11 mouse cellular contexts compared by ENCODE assay signal in the genomic region with DNA sequence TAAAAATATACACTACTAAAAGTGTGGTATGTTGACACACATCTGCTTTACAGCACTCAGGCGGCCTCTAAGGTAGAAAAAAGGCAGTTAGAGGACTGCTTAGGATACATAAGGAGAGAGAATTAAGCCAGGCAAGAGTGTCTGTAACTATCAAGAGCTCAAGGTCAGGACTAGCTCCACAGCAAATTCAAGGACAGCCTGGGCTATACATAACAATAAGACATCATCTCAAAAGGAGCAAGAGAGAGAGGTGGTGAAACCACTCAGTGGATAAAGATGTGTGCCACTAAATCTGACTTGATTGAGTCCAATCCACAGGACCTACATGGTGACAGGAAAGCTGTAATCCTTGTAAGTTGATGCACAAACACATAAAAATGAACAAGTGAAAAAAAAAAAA. TPM values are rescaled to one million over a fixed set of nuclear protein-coding genes. Genes with fewer than 3 reads are reported as not detected.
DNase-seq lines count a peak whose midpoint lies in the region; ATAC-seq lines count a peak whose summit lies in the region.
"Had no signal": no experiment of that assay in that cellular context is flagged by ENCODE, and none has a peak within 500 bp of the region (broad histone marks: within the 10 kb centered on the region; RNA-seq: fewer than 3 reads in every experiment).

No protein-coding gene starts in this region.

- H3K27me3 ChIP-seq in forebrain, embryonic 12.5 days: no peaks in the 10 kb centered on the region
- H3K27me3 ChIP-seq in forebrain, embryonic 11.5 days (ENCODE audit: control insufficient read depth, insufficient read depth, low read length): no peaks in the 10 kb centered on the region
- no peaks in the 10 kb centered on the region for H3K27me3 ChIP-seq in kidney, embryonic 16.5 days (ENCODE audit: insufficient read depth, low read length)
- no peaks in the 10 kb centered on the region for H3K27me3 ChIP-seq in forebrain, embryonic 16.5 days (replicated peaks; ENCODE audit: control insufficient read depth, insufficient read depth, low read length)
- no peaks in the 10 kb centered on the region for H3K27me3 ChIP-seq in midbrain, embryonic 13.5 days

- no peaks in the 10 kb centered on the region for H3K36me3 ChIP-seq in forebrain, embryonic 12.5 days (replicated peaks)
- H3K36me3 ChIP-seq in forebrain, embryonic 11.5 days (ENCODE audit: control insufficient read depth, insufficient read depth, low read length): no peaks in the 10 kb centered on the region
- no peaks in the 10 kb centered on the region for H3K36me3 ChIP-seq in kidney, embryonic 16.5 days (ENCODE audit: insufficient read depth, low read length)
- H3K36me3 ChIP-seq in forebrain, embryonic 16.5 days (ENCODE audit: control insufficient read depth, insufficient read depth): no peaks in the 10 kb centered on the region
- H3K36me3 ChIP-seq in midbrain, embryonic 13.5 days: no peaks in the 10 kb centered on the region

- DNase-seq in forebrain, embryonic 11.5 days (ENCODE audit: low spot score): no peak
- no peak for DNase-seq in kidney, adult 18-20 months
- no peak for DNase-seq in urinary bladder, postnatal 14 days (ENCODE audit: low spot score)
- DNase-seq in c-Kit-positive CD71-positive TER-119-positive erythroid progenitor cells, embryonic 14.5 days (ENCODE audit: low spot score): no peak
- DNase-seq: cerebellum, adult 11 months; retina, postnatal 1 day had no signal

- H3K27ac ChIP-seq in forebrain, embryonic 12.5 days: no peak overlapping the region
- H3K27ac ChIP-seq in forebrain, embryonic 11.5 days (ENCODE audit: low read depth, low read length): no peak overlapping the region
- no peak overlapping the region for H3K27ac ChIP-seq in kidney, embryonic 16.5 days (ENCODE audit: low read length)
- no peak overlapping the region for H3K27ac ChIP-seq in forebrain, embryonic 16.5 days (ENCODE audit: low read length)
- no peak overlapping the region for H3K27ac ChIP-seq in midbrain, embryonic 13.5 days
- H3K27ac ChIP-seq: macrophage had no signal

- H3K9ac ChIP-seq in forebrain, embryonic 12.5 days: no peak overlapping the region
- no peak overlapping the region for H3K9ac ChIP-seq in forebrain, embryonic 11.5 days (ENCODE audit: low read length)
- no peak overlapping the region for H3K9ac ChIP-seq in kidney, embryonic 16.5 days (replicated peaks; ENCODE audit: low read length)
- H3K9ac ChIP-seq in forebrain, embryonic 16.5 days (replicated peaks; ENCODE audit: low read depth, low read length): no peak overlapping the region
- H3K9ac ChIP-seq in midbrain, embryonic 13.5 days (replicated peaks): 0 out of 2 replicates have a peak overlapping the region, but pooled peaks have one; percentile 12

- peak overlapping the region; percentile 19; the same call in 1 of the 2 replicates for H3K4me2 ChIP-seq in forebrain, embryonic 12.5 days
- no peak overlapping the region for H3K4me2 ChIP-seq in forebrain, embryonic 11.5 days (ENCODE audit: low read depth, low read length, severe bottlenecking)
- peak overlapping the region; percentile 18; the same call in 1 of the 2 replicates for H3K4me2 ChIP-seq in kidney, embryonic 16.5 days (replicated peaks; ENCODE audit: low read depth, low read length)
- peak overlapping the region; percentile 42 for H3K4me2 ChIP-seq in forebrain, embryonic 16.5 days (ENCODE audit: low read length)
- peak overlapping the region; percentile 41 for H3K4me2 ChIP-seq in midbrain, embryonic 13.5 days (replicated peaks)

- 75% methylated on average over 1 of the region's 1 CpGs for WGBS in forebrain, embryonic 12.5 days
- 79% methylated on average over 1 of the region's 1 CpGs for WGBS in forebrain, embryonic 11.5 days
- WGBS in kidney, embryonic 16.5 days: 70% methylated on average over 1 of the region's 1 CpGs
- 78% methylated on average over 1 of the region's 1 CpGs for WGBS in forebrain, embryonic 16.5 days
- 81% methylated on average over 1 of the region's 1 CpGs for WGBS in midbrain, embryonic 13.5 days

- no peaks in the 10 kb centered on the region for H3K9me3 ChIP-seq in forebrain, embryonic 12.5 days
- H3K9me3 ChIP-seq in forebrain, embryonic 11.5 days (ENCODE audit: control insufficient read depth, low read length): no peaks in the 10 kb centered on the region
- H3K9me3 ChIP-seq in kidney, embryonic 16.5 days (ENCODE audit: low read length): no peaks in the 10 kb centered on the region
- H3K9me3 ChIP-seq in forebrain, embryonic 16.5 days (ENCODE audit: control insufficient read depth, low read length): no peaks in the 10 kb centered on the region
- no peaks in the 10 kb centered on the region for H3K9me3 ChIP-seq in midbrain, embryonic 13.5 days

- H3K4me3 ChIP-seq in forebrain, embryonic 12.5 days (replicated peaks): no peak overlapping the region
- no peak overlapping the region for H3K4me3 ChIP-seq in forebrain, embryonic 11.5 days (ENCODE audit: low read depth, low read length)
- H3K4me3 ChIP-seq in kidney, embryonic 16.5 days (ENCODE audit: low read length): no peak overlapping the region
- no peak overlapping the region for H3K4me3 ChIP-seq in forebrain, embryonic 16.5 days (replicated peaks; ENCODE audit: low read length)
- H3K4me3 ChIP-seq in midbrain, embryonic 13.5 days (replicated peaks): peak overlapping the region; percentile 11

- ATAC-seq in forebrain, embryonic 12.5 days (ENCODE audit: low FRiP score): no peak
- no peak for ATAC-seq in forebrain, embryonic 11.5 days (replicated peaks; ENCODE audit: low FRiP score)
- ATAC-seq in kidney, embryonic 16.5 days (ENCODE audit: low FRiP score, low TSS enrichment): no peak
- no peak for ATAC-seq in forebrain, embryonic 16.5 days
- ATAC-seq in midbrain, embryonic 13.5 days: no peak

- H3K4me1 ChIP-seq in forebrain, embryonic 12.5 days: peaks cover 29% of the 10 kb centered on the region
- no peaks in the 10 kb centered on the region for H3K4me1 ChIP-seq in forebrain, embryonic 11.5 days (replicated peaks; ENCODE audit: control insufficient read depth, insufficient read depth, low read length)
- peaks cover 29% of the 10 kb centered on the region for H3K4me1 ChIP-seq in kidney, embryonic 16.5 days (ENCODE audit: insufficient read depth, low read length)
- peaks cover 31% of the 10 kb centered on the region for H3K4me1 ChIP-seq in forebrain, embryonic 16.5 days (replicated peaks; ENCODE audit: control insufficient read depth, insufficient read depth, low read length)
- peaks cover 42% of the 10 kb centered on the region for H3K4me1 ChIP-seq in midbrain, embryonic 13.5 days (replicated peaks)

RNA-seq across cellular contexts. Expression of gene Pafah1b1, which starts 3.8 kb away (rescaled TPM):
- polyA plus RNA-seq in forebrain, embryonic 12.5 days (2016; fragmentation: Nextera tagmentation; extraction: Ambion mirVana): 74.9 and 76.5 TPM in 2 replicates
- polyA plus RNA-seq in forebrain, embryonic 11.5 days (2014; fragmentation: Nextera tagmentation; extraction: Ambion mirVana): 90.2 and 91.1 TPM in 2 replicates
- polyA plus RNA-seq in kidney, embryonic 16.5 days (2015; fragmentation: Nextera tagmentation; extraction: Ambion mirVana): 34.4 and 36.9 TPM in 2 replicates
- polyA plus RNA-seq in forebrain, embryonic 16.5 days (2015; fragmentation: Nextera tagmentation; extraction: Ambion mirVana): 48.9 and 51.2 TPM in 2 replicates
- polyA plus RNA-seq in midbrain, embryonic 13.5 days (2015; fragmentation: Nextera tagmentation; extraction: Ambion mirVana): 59.6 and 66.9 TPM in 2 replicates

RNA-seq across cellular contexts. Expression of gene Mettl16, which starts 50.0 kb away (rescaled TPM):
- polyA plus RNA-seq in forebrain, embryonic 12.5 days (2016; fragmentation: Nextera tagmentation; extraction: Ambion mirVana): 56.6 and 60.4 TPM in 2 replicates
- 53.3 and 57.0 TPM in 2 replicates for polyA plus RNA-seq in forebrain, embryonic 11.5 days (2014; fragmentation: Nextera tagmentation; extraction: Ambion mirVana)
- 53.3 and 59.4 TPM in 2 replicates for polyA plus RNA-seq in kidney, embryonic 16.5 days (2015; fragmentation: Nextera tagmentation; extraction: Ambion mirVana)
- 57.5 and 58.7 TPM in 2 replicates for polyA plus RNA-seq in forebrain, embryonic 16.5 days (2015; fragmentation: Nextera tagmentation; extraction: Ambion mirVana)
- 55.2 and 56.4 TPM in 2 replicates for polyA plus RNA-seq in midbrain, embryonic 13.5 days (2015; fragmentation: Nextera tagmentation; extraction: Ambion mirVana)
